Mouse (Mus musculus) thymus, adult 2 months (tissue): ENCODE measurements at regions not wholly inside any gene's neighbourhood (a gene's known extent, or its start where the extent isn't known, plus 50 kb on each side); places are given as distances from the start of the nearest gene placed in this dataset.

Source experiments
- CTCF ChIP-seq: fragments of 200-500 bp; IDR thresholded peaks from 2 replicates; pipeline ENCODE4 v1.5.1; 2012; ENCODE audit warnings: mild to moderate bottlenecking, control low read depth, low read length, moderate library complexity, borderline replicate concordance; ENCODE audit not compliant: control insufficient read depth, poor library complexity, insufficient read depth; ENCODE audit errors: extremely low read depth
- POLR2A ChIP-seq: fragments of 200-500 bp; IDR thresholded peaks from 2 replicates; pipeline ENCODE4 v1.6.1; 2012; ENCODE audit warnings: mild to moderate bottlenecking, low read length, control low read depth, moderate library complexity; ENCODE audit not compliant: control insufficient read depth, poor library complexity, insufficient read depth; ENCODE audit errors: extremely low read depth

DNA sequence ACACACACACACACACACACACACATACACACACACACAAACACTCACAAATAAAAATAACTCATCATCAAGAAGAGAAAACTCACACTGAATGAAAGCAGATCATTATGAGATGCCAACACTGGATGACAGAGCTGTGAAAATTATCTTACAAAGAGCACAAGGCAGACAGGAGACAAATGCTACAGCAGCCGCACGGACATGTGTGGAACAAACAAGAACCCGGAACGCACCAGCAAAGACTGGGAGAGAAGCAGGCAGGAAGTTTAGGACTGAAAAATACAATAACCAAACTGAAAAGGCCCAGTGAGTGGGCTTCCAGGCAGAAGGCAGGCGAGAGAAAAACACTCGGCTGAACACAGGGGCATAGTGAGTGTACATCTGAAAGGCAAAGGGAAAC lies 148.2 kb downstream of the Rplp1 start:
- no peak for TF ChIP-seq CTCF
- no peak for TF ChIP-seq POLR2A
